In the genomic region with DNA sequence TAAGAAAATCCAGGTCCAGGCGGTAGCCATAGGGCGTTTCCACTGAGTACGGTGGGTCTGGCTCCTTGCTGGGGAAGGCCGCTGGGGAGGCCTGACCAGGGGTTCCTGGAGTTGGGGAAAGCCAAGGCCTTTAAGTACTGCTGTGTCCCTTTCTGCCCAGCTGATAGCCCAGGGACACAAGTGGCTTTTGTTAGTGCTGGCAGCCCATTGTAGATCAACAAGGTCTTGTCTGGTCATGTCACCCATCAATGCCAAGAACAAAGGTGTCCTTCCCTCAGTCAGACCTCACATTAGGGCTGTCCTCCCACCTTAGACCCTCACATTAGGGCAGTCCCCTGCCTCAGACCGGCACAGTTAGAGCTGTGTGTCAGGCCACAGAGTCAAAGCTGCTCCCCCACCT, we compare ENCODE assay signal across 12 mouse cellular contexts. TPM values are rescaled to one million over a fixed set of nuclear protein-coding genes. Genes with fewer than 3 reads are reported as not detected.
A peak's percentile ranks its signal among the peaks of the same experiment; 100 is the strongest.
DNase-seq lines count a peak whose midpoint lies in the region; ATAC-seq and TF ChIP-seq lines count a peak whose summit lies in the region.
"Had no signal": no experiment of that assay in that cellular context is flagged by ENCODE, and none has a peak within 500 bp of the region (broad histone marks: within the 10 kb centered on the region; RNA-seq: fewer than 3 reads in every experiment).

No protein-coding gene starts in this region.

- H3K4me3 ChIP-seq in heart, embryonic 14.5 days (ENCODE audit: control insufficient read depth in 1 of 2, insufficient read depth in 1 of 2, low read depth in 1 of 2, low read length in 2 of 2), result no peak overlapping the region
- H3K4me3 ChIP-seq in lung, postnatal 0 days (ENCODE audit: low read depth, low read length), result no peak overlapping the region
- peak overlapping the region; percentile 83 for H3K4me3 ChIP-seq in embryonic facial prominence, embryonic 13.5 days
- H3K4me3 ChIP-seq in limb, embryonic 14.5 days (replicated peaks; ENCODE audit: low read length), result peak overlapping the region; percentile 8; the same call in 1 of the 2 replicates
- no peak overlapping the region for H3K4me3 ChIP-seq in midbrain, embryonic 16.5 days (ENCODE audit: low read depth, low read length)
- H3K4me3 ChIP-seq: forebrain, embryonic 13.5 days had no signal

- TF ChIP-seq POLR2A in limb, embryonic 14.5 days (IDR thresholded peaks at IDR 0.05; ENCODE audit: borderline replicate concordance, extremely low read depth, insufficient read depth, insufficient read length), result no peak

- no peaks in the 10 kb centered on the region for H3K9me3 ChIP-seq in heart, embryonic 14.5 days (ENCODE audit: control insufficient read depth, low read length)
- no peaks in the 10 kb centered on the region for H3K9me3 ChIP-seq in lung, postnatal 0 days (ENCODE audit: low read length)
- H3K9me3 ChIP-seq in embryonic facial prominence, embryonic 13.5 days, result no peaks in the 10 kb centered on the region
- no peaks in the 10 kb centered on the region for H3K9me3 ChIP-seq in limb, embryonic 14.5 days (ENCODE audit: control insufficient read depth, low read length)
- H3K9me3 ChIP-seq in midbrain, embryonic 16.5 days (replicated peaks; ENCODE audit: control insufficient read depth, low read length, poor library complexity, severe bottlenecking), result no peaks in the 10 kb centered on the region
- H3K9me3 ChIP-seq: forebrain, embryonic 13.5 days had no signal

- H3K36me3 ChIP-seq in heart, embryonic 14.5 days (ENCODE audit: control insufficient read depth, insufficient read depth, low read length), result peaks cover 60% of the 10 kb centered on the region
- peaks cover 16% of the 10 kb centered on the region; the same call in 1 of the 2 replicates for H3K36me3 ChIP-seq in lung, postnatal 0 days (ENCODE audit: insufficient read depth, low read length)
- peaks cover 54% of the 10 kb centered on the region for H3K36me3 ChIP-seq in embryonic facial prominence, embryonic 13.5 days
- H3K36me3 ChIP-seq in limb, embryonic 14.5 days (ENCODE audit: control insufficient read depth, insufficient read depth, low read length), result peaks cover 57% of the 10 kb centered on the region
- H3K36me3 ChIP-seq in midbrain, embryonic 16.5 days (ENCODE audit: control insufficient read depth, insufficient read depth, low read length), result no peaks in the 10 kb centered on the region

- intact Hi-C loops in heart, postnatal 14 days (cut with DNase I), result no loop called here

- no peak for ATAC-seq in heart, embryonic 14.5 days (ENCODE audit: insufficient number of reproducible peaks, insufficient read depth, low FRiP score, low read depth)
- no peak for ATAC-seq in lung, postnatal 0 days
- ATAC-seq in embryonic facial prominence, embryonic 13.5 days (ENCODE audit: insufficient number of reproducible peaks, insufficient read depth, low FRiP score, low TSS enrichment, low read depth), result no peak
- no peak for ATAC-seq in limb, embryonic 14.5 days (ENCODE audit: low FRiP score, low read depth)
- no peak for ATAC-seq in megakaryocyte, adult 5-6 weeks (ENCODE audit: poor library complexity, severe bottlenecking)
- no peak for ATAC-seq in midbrain, embryonic 16.5 days
- ATAC-seq: forebrain, embryonic 13.5 days had no signal

- no peaks in the 10 kb centered on the region for H3K27me3 ChIP-seq in heart, embryonic 14.5 days (ENCODE audit: control insufficient read depth, insufficient read depth, low read length)
- H3K27me3 ChIP-seq in lung, postnatal 0 days (replicated peaks; ENCODE audit: insufficient read depth, low read length), result no peaks in the 10 kb centered on the region
- H3K27me3 ChIP-seq in embryonic facial prominence, embryonic 13.5 days, result no peaks in the 10 kb centered on the region
- no peaks in the 10 kb centered on the region for H3K27me3 ChIP-seq in limb, embryonic 14.5 days (ENCODE audit: control insufficient read depth, insufficient read depth, low read length)
- H3K27me3 ChIP-seq in midbrain, embryonic 16.5 days (ENCODE audit: control insufficient read depth, insufficient read depth, low read depth, low read length), result 0 out of 2 replicates have a peak, but pooled peaks cover 3% of the 10 kb centered on the region
- H3K27me3 ChIP-seq: forebrain, embryonic 13.5 days had no signal

- no peak for DNase-seq in heart, postnatal 14 days
- no peak for DNase-seq in lung, postnatal 0 days (ENCODE audit: low spot score)
- DNase-seq in lung, adult 18-20 months, result no peak
- no peak for DNase-seq in limb, embryonic 14.5 days (ENCODE audit: low spot score)
- DNase-seq: left cerebral cortex, postnatal 4 days had no signal

- H3K4me2 ChIP-seq in heart, embryonic 14.5 days (ENCODE audit: low read length), result peak overlapping the region; percentile 70; the same call in 1 of the 2 replicates
- H3K4me2 ChIP-seq in lung, postnatal 0 days (replicated peaks; ENCODE audit: low read depth, low read length), result peak overlapping the region; percentile 63
- H3K4me2 ChIP-seq in embryonic facial prominence, embryonic 13.5 days, result peak overlapping the region; percentile 75
- peak overlapping the region; percentile 63 for H3K4me2 ChIP-seq in limb, embryonic 14.5 days (replicated peaks; ENCODE audit: low read depth, low read length, severe bottlenecking)
- no peak overlapping the region for H3K4me2 ChIP-seq in midbrain, embryonic 16.5 days (ENCODE audit: low read length)
- H3K4me2 ChIP-seq: forebrain, embryonic 13.5 days had no signal

- TF ChIP-seq EP300 in lung, postnatal 0 days (IDR thresholded peaks at IDR 0.05), result no peak

- TF ChIP-seq CTCF in lung, postnatal 0 days (IDR thresholded peaks at IDR 0.05), result no peak

- 74% methylated on average over 5 of the region's 5 CpGs for WGBS in heart, embryonic 14.5 days
- 72% methylated on average over 5 of the region's 5 CpGs for WGBS in lung, postnatal 0 days
- 64% methylated on average over 5 of the region's 5 CpGs for WGBS in embryonic facial prominence, embryonic 13.5 days
- 76% methylated on average over 5 of the region's 5 CpGs for WGBS in limb, embryonic 14.5 days
- WGBS in midbrain, embryonic 16.5 days, result 84% methylated on average over 5 of the region's 5 CpGs

- H3K9ac ChIP-seq in heart, embryonic 14.5 days (ENCODE audit: low read length), result peak overlapping the region; percentile 11; the same call in 1 of the 2 replicates
- H3K9ac ChIP-seq in lung, postnatal 0 days (replicated peaks; ENCODE audit: low read depth), result no peak overlapping the region; the same call in 1 of the 2 replicates
- H3K9ac ChIP-seq in embryonic facial prominence, embryonic 13.5 days, result peak overlapping the region; percentile 90
- H3K9ac ChIP-seq in limb, embryonic 14.5 days (ENCODE audit: low read depth, low read length, severe bottlenecking), result 0 out of 2 replicates have a peak overlapping the region, but pooled peaks have one; percentile 43
- no peak overlapping the region for H3K9ac ChIP-seq in midbrain, embryonic 16.5 days (ENCODE audit: low read depth, low read length)
- H3K9ac ChIP-seq: forebrain, embryonic 13.5 days had no signal

- peaks cover 26 to 55% of the 10 kb centered on the region in 2 experiments for H3K4me1 ChIP-seq in heart, embryonic 14.5 days (ENCODE audit: control insufficient read depth in 2 of 2, insufficient read depth in 2 of 2, low read length in 2 of 2)
- peaks cover 34% of the 10 kb centered on the region for H3K4me1 ChIP-seq in lung, postnatal 0 days (ENCODE audit: insufficient read depth, low read depth, low read length)
- H3K4me1 ChIP-seq in embryonic facial prominence, embryonic 13.5 days, result peaks cover 51% of the 10 kb centered on the region
- H3K4me1 ChIP-seq in limb, embryonic 14.5 days (ENCODE audit: control insufficient read depth, insufficient read depth, low read length), result peaks cover 18% of the 10 kb centered on the region
- peaks cover 4% of the 10 kb centered on the region for H3K4me1 ChIP-seq in midbrain, embryonic 16.5 days (ENCODE audit: control insufficient read depth, insufficient read depth, low read length)

- peak overlapping the region in 1 of 2 experiments; percentile 96; a peak in 2 of 4 replicates for H3K27ac ChIP-seq in heart, embryonic 14.5 days (replicated peaks in 1 of 2; ENCODE audit: control insufficient read depth in 1 of 2, insufficient read depth in 1 of 2, low read depth in 2 of 2, low read length in 2 of 2)
- 0 out of 2 replicates have a peak overlapping the region, but pooled peaks have one; percentile 54 for H3K27ac ChIP-seq in lung, postnatal 0 days (ENCODE audit: low read length)
- peak overlapping the region; percentile 95 for H3K27ac ChIP-seq in embryonic facial prominence, embryonic 13.5 days
- no peak overlapping the region for H3K27ac ChIP-seq in limb, embryonic 14.5 days (replicated peaks; ENCODE audit: low read depth, low read length)
- H3K27ac ChIP-seq in midbrain, embryonic 16.5 days (ENCODE audit: low read length), result no peak overlapping the region
- H3K27ac ChIP-seq: forebrain, embryonic 13.5 days had no signal

RNA-seq across cellular contexts. Expression of gene Kank2, which starts 3.0 kb away (rescaled TPM):
- polyA plus RNA-seq in heart, embryonic 14.5 days (2014; fragmentation: Nextera tagmentation; extraction: Ambion mirVana), result 11.1 and 11.6 TPM in 2 replicates
- total RNA-seq in heart, postnatal 14 days (2021), result 10 to 100 TPM; 52.6 to 53.3 TPM
- 23.3 and 24.0 TPM in 2 replicates for polyA plus RNA-seq in lung, postnatal 0 days (2015; fragmentation: Nextera tagmentation; extraction: Ambion mirVana)
- 20.8 and 22.6 TPM in 2 replicates for polyA plus RNA-seq in embryonic facial prominence, embryonic 13.5 days (2015; fragmentation: Nextera tagmentation; extraction: Ambion mirVana)
- 38.6 and 49.6 TPM in 2 replicates for polyA plus RNA-seq in limb, embryonic 14.5 days (2012; rRNA removed)
- 13.1 and 15.0 TPM in 2 replicates for polyA plus RNA-seq in limb, embryonic 14.5 days (2014; fragmentation: Nextera tagmentation; extraction: Ambion mirVana)
- total RNA-seq in megakaryocyte, adult 5-6 weeks (2015), result 0.73 and 1.2 TPM in 2 replicates
- total RNA-seq in megakaryocyte, adult 5-6 weeks (2017), result 0.49 and 1.1 TPM in 2 replicates
- polyA plus RNA-seq in midbrain, embryonic 16.5 days (2015; fragmentation: Nextera tagmentation; extraction: Ambion mirVana), result 3.1 and 3.5 TPM in 2 replicates

RNA-seq across cellular contexts. Expression of gene Spc24, which starts 35.5 kb away (rescaled TPM):
- 82.9 and 97.9 TPM in 2 replicates for polyA plus RNA-seq in heart, embryonic 14.5 days (2014; fragmentation: Nextera tagmentation; extraction: Ambion mirVana)
- 1 to 10 TPM; 4.7 to 6.5 TPM for total RNA-seq in heart, postnatal 14 days (2021)
- 13.4 and 15.7 TPM in 2 replicates for polyA plus RNA-seq in lung, postnatal 0 days (2015; fragmentation: Nextera tagmentation; extraction: Ambion mirVana)
- polyA plus RNA-seq in embryonic facial prominence, embryonic 13.5 days (2015; fragmentation: Nextera tagmentation; extraction: Ambion mirVana), result 105 and 111 TPM in 2 replicates
- polyA plus RNA-seq in limb, embryonic 14.5 days (2012; rRNA removed), result 64.8 and 68.8 TPM in 2 replicates
- 84.3 and 92.5 TPM in 2 replicates for polyA plus RNA-seq in limb, embryonic 14.5 days (2014; fragmentation: Nextera tagmentation; extraction: Ambion mirVana)
- 49.8 and 57.8 TPM in 2 replicates for total RNA-seq in megakaryocyte, adult 5-6 weeks (2015)
- 127 and 156 TPM in 2 replicates for total RNA-seq in megakaryocyte, adult 5-6 weeks (2017)
- polyA plus RNA-seq in midbrain, embryonic 16.5 days (2015; fragmentation: Nextera tagmentation; extraction: Ambion mirVana), result 10.4 and 11.8 TPM in 2 replicates

RNA-seq across cellular contexts. Expression of gene Angptl8, which starts 39.7 kb away (rescaled TPM):
- 1.4 and 1.6 TPM in 2 replicates for polyA plus RNA-seq in heart, embryonic 14.5 days (2014; fragmentation: Nextera tagmentation; extraction: Ambion mirVana)
- total RNA-seq in heart, postnatal 14 days (2021), result not detected
- polyA plus RNA-seq in lung, postnatal 0 days (2015; fragmentation: Nextera tagmentation; extraction: Ambion mirVana), result 6.2 and 7.4 TPM in 2 replicates
- 0.74 and 1.1 TPM in 2 replicates for polyA plus RNA-seq in embryonic facial prominence, embryonic 13.5 days (2015; fragmentation: Nextera tagmentation; extraction: Ambion mirVana)
- 0.17 TPM in 1 of 2 replicates, not detected in the other for polyA plus RNA-seq in limb, embryonic 14.5 days (2012; rRNA removed)
- 0.44 and 1.1 TPM in 2 replicates for polyA plus RNA-seq in limb, embryonic 14.5 days (2014; fragmentation: Nextera tagmentation; extraction: Ambion mirVana)
- total RNA-seq in megakaryocyte, adult 5-6 weeks (2015), result 1.6 and 2.0 TPM in 2 replicates
- 3.3 TPM in 1 of 2 replicates, not detected in the other for total RNA-seq in megakaryocyte, adult 5-6 weeks (2017)
- polyA plus RNA-seq in midbrain, embryonic 16.5 days (2015; fragmentation: Nextera tagmentation; extraction: Ambion mirVana), result 0.87 TPM in 1 of 2 replicates, not detected in the other
- total RNA-seq: left cerebral cortex, postnatal 4 days had no signal
- polyA plus RNA-seq: forebrain, embryonic 13.5 days; neural tube, embryonic 11.5 days; testis, adult 2 months had no signal

RNA-seq across cellular contexts. Expression of gene Dock6, which starts 56.9 kb away (rescaled TPM):
- polyA plus RNA-seq in heart, embryonic 14.5 days (2014; fragmentation: Nextera tagmentation; extraction: Ambion mirVana), result 42.4 and 44.5 TPM in 2 replicates
- total RNA-seq in heart, postnatal 14 days (2021), result 10 to 100 TPM; 46.1 to 57.3 TPM
- 35.8 and 43.2 TPM in 2 replicates for polyA plus RNA-seq in lung, postnatal 0 days (2015; fragmentation: Nextera tagmentation; extraction: Ambion mirVana)
- 27.4 and 29.2 TPM in 2 replicates for polyA plus RNA-seq in embryonic facial prominence, embryonic 13.5 days (2015; fragmentation: Nextera tagmentation; extraction: Ambion mirVana)
- 155 and 191 TPM in 2 replicates for polyA plus RNA-seq in limb, embryonic 14.5 days (2012; rRNA removed)
- 31.6 and 38.8 TPM in 2 replicates for polyA plus RNA-seq in limb, embryonic 14.5 days (2014; fragmentation: Nextera tagmentation; extraction: Ambion mirVana)
- total RNA-seq in megakaryocyte, adult 5-6 weeks (2015), result 2.3 and 2.6 TPM in 2 replicates
- total RNA-seq in megakaryocyte, adult 5-6 weeks (2017), result 1.3 and 1.5 TPM in 2 replicates
- 12.9 and 13.4 TPM in 2 replicates for polyA plus RNA-seq in midbrain, embryonic 16.5 days (2015; fragmentation: Nextera tagmentation; extraction: Ambion mirVana)

Comparison
In these comparisons a context has a peak if more than half of its experiments do, and no peak if none do; other contexts are left out.
1. H3K27ac ChIP-seq: peak in lung, postnatal 0 days (single experiment) and embryonic facial prominence, embryonic 13.5 days (single experiment); none in limb, embryonic 14.5 days (single experiment) and midbrain, embryonic 16.5 days (single experiment).
2. H3K4me3 ChIP-seq: peak in embryonic facial prominence, embryonic 13.5 days (single experiment) and limb, embryonic 14.5 days (single experiment); none in heart, embryonic 14.5 days (0 of 2), lung, postnatal 0 days (single experiment) and midbrain, embryonic 16.5 days (single experiment).
3. H3K9ac ChIP-seq: peak in heart, embryonic 14.5 days (single experiment), embryonic facial prominence, embryonic 13.5 days (single experiment) and limb, embryonic 14.5 days (single experiment); none in lung, postnatal 0 days (single experiment) and midbrain, embryonic 16.5 days (single experiment).